Mouse (Mus musculus) forebrain, embryonic 14.5 days (tissue): ENCODE measurements around the gene Zfp36l1. TPM values are rescaled to one million over a fixed set of nuclear protein-coding genes. Genes with fewer than 3 reads are reported as not detected.

ENCODE experiments used
- ATAC-seq: fragments of 200-750 bp; cut with Nextera tagmentation; 2 replicates; pipeline ENCODE4 v1.8.0; 2017; ENCODE audit warnings: mild to moderate bottlenecking, moderate library complexity
- DNase-seq: peaks from one replicate; pipeline ENCODE4 v3.0.0-alpha.2; 2015; ENCODE audit warnings: low spot score
- H3K27ac ChIP-seq: fragments of 300-500 bp; sonication (generic); 2 replicates; pipeline ENCODE4 v1.5.1; 2014; ENCODE audit warnings: low read depth, mild to moderate bottlenecking, control low read depth, low read length, moderate library complexity
- H3K27me3 ChIP-seq: fragments of 300-500 bp; sonication (generic); replicated peaks from 2 replicates; pipeline ENCODE4 v1.6.1; 2014; ENCODE audit warnings: low read length, control low read depth, mixed read lengths; ENCODE audit not compliant: control insufficient read depth, insufficient read depth
- H3K36me3 ChIP-seq: fragments of 300-500 bp; sonication (generic); 2 replicates; pipeline ENCODE4 v1.6.1; 2014; ENCODE audit warnings: low read length, control low read depth; ENCODE audit not compliant: control insufficient read depth, insufficient read depth
- H3K4me1 ChIP-seq: fragments of 300-500 bp; sonication (generic); 2 replicates; pipeline ENCODE4 v1.6.1; 2014; ENCODE audit warnings: antibody characterized with exemption, low read length, control low read depth; ENCODE audit not compliant: control insufficient read depth, insufficient read depth
- H3K4me2 ChIP-seq: fragments of 300-500 bp; sonication (generic); 2 replicates; pipeline ENCODE4 v1.6.1; 2014; ENCODE audit warnings: mild to moderate bottlenecking, control low read depth, low read length
- H3K4me3 ChIP-seq: fragments of 300-500 bp; sonication (generic); 2 replicates; pipeline ENCODE4 v1.5.1; 2014; ENCODE audit warnings: low read depth, low read length, control low read depth
- H3K9ac ChIP-seq: fragments of 300-500 bp; sonication (generic); 2 replicates; pipeline ENCODE4 v1.6.1; 2014; ENCODE audit warnings: mild to moderate bottlenecking, low read length, control low read depth, moderate library complexity
- H3K9me3 ChIP-seq: fragments of 300-500 bp; sonication (generic); replicated peaks from 2 replicates; pipeline ENCODE4 v1.6.1; 2016; ENCODE audit warnings: low read length, control low read depth, mixed read lengths; ENCODE audit not compliant: control insufficient read depth
- WGBS: fragments of 180-500 bp; shearing (Covaris S2); extraction: QIAGEN DNeasy Blood & Tissue Kit; methylation state at CpG from one replicate; pipeline ENCODE4 v1.1.7; 2014; 5-methylcytosine and 5-hydroxymethylcytosine counted together
- polyA plus RNA-seq: library from polyadenylated mRNA; unstranded; fragments of >200 nt; fragmentation: Nextera tagmentation; extraction: Ambion mirVana; gene quantifications from 2 replicates; pipeline ENCODE4 v1.2.1, GENCODE M21; 2014

Zfp36l1 gene
- 39.7 and 45.5 TPM in 2 replicates for polyA plus RNA-seq

DNA sequence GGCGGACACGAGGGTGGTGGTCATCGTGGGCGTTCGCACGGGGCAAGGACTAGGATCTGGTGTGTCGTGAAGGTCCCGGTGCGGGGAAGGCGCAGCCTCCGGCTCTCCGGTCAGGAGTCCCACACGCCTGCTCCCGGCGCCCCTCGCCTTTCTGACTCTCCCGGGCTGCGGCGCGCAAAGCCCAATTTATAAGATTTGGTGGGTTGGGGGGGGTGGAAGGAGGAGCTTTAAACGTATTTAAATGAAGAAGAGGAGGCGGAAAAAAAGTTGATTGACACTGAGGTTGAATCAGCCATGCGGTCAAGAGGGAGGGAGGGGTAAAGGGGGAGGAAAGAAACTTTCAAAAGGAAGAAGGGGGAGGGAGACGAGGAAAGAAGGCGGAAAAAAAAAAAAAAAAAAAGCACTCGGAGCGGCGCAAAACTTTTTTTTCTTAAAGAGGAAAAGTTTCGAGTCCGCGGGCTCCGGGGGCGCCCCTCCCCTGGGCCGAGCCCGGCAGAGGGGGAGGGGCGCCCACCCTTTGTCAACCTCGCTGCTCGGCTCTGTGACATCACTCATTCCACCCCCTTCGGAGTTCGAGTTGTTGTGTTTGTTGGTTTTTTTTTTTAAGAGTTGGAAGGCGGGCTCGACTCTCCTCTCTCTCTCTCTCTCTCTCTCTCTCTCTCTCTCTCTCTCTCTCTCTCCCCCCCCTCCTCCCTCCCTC, at the start of gene Zfp36l1:
TSS of gene Zfp36l1 (minus strand) at position 162 of the 700 bp plus-strand sequence.
- ATAC-seq (peak; percentile 43), DNase-seq (peak; percentile 95)
- Histone ChIP-seq H3K4me1 (peaks cover 17% of the 10 kb centered on the region), H3K9ac (peak within 1 kb of the TSS; percentile 88), H3K4me3 (peak within 1 kb of the TSS; percentile 59), H3K4me2 (peak within 1 kb of the TSS; percentile 84), H3K36me3 (peaks cover 10% of the 10 kb centered on the region; the same call in 1 of the 2 replicates), H3K27ac (peak within 1 kb of the TSS; percentile 94), H3K9me3 (no peaks in the 10 kb centered on the region), H3K27me3 (peaks cover 5% of the 10 kb centered on the region; the same call in 1 of the 2 replicates)
- WGBS: under 1% methylated on average over 39 of the region's 42 CpGs

DNA sequence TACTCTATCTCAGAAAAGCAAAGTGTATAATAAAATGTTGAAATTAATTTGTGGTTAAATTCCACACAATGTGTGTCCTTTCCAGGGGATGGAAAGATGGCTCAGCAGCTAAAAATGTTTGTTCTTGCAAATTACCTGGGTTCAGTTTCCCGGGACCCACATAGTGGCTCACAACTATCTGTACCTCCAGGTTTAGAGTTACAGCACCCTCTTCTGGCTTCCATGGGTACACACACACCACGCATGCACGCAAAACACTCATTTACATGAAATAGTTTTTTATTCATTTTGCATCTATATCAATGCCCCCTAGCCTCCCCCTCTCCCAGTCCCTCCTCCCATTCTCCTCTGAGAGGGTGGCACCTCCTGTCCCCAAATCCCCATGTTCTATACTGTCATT, 49.6 kb upstream of the Zfp36l1 start:
- Histone ChIP-seq H3K36me3 (no peaks in the 10 kb centered on the region), H3K27ac (no peak overlapping the region), H3K9ac (no peak overlapping the region), H3K27me3 (no peaks in the 10 kb centered on the region), H3K9me3 (no peaks in the 10 kb centered on the region), H3K4me2 (no peak overlapping the region), H3K4me3 (no peak overlapping the region), H3K4me1 (no peaks in the 10 kb centered on the region)
- no peak for DNase-seq
- 78% methylated on average over 3 of the region's 3 CpGs for WGBS
- no peak for ATAC-seq

DNA sequence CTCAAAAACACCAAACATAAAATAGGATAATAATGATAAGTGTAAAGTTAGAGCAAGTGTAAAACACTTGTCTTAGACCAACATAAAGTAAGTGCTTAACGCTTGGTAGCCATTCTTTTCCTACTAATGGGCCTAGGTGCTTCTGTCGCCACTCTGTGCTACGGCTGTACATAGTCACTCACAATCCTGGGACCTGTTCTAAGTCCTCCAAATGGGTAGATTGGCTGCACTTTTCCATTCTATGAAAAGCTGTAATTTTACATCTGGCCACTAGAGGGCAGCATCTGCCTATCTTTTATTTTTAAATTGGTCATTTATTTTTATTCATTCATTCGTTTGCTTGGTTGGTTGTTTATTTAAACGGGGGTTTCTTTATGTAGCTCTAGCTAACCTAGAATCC, 44.9 kb upstream of the Zfp36l1 start:
- ATAC-seq (0 out of 2 replicates have a peak, but pooled peaks have one; percentile 55), DNase-seq (peak; percentile 64)
- WGBS: 6% methylated on average over 5 of the region's 5 CpGs
- H3K4me3 ChIP-seq: no peak overlapping the region
- H3K27me3 ChIP-seq: no peaks in the 10 kb centered on the region
- no peak overlapping the region for H3K9ac ChIP-seq
- no peak overlapping the region for H3K27ac ChIP-seq
- H3K4me2 ChIP-seq: no peak overlapping the region
- H3K9me3 ChIP-seq: no peaks in the 10 kb centered on the region
- no peaks in the 10 kb centered on the region for H3K4me1 ChIP-seq
- H3K36me3 ChIP-seq: no peaks in the 10 kb centered on the region

DNA sequence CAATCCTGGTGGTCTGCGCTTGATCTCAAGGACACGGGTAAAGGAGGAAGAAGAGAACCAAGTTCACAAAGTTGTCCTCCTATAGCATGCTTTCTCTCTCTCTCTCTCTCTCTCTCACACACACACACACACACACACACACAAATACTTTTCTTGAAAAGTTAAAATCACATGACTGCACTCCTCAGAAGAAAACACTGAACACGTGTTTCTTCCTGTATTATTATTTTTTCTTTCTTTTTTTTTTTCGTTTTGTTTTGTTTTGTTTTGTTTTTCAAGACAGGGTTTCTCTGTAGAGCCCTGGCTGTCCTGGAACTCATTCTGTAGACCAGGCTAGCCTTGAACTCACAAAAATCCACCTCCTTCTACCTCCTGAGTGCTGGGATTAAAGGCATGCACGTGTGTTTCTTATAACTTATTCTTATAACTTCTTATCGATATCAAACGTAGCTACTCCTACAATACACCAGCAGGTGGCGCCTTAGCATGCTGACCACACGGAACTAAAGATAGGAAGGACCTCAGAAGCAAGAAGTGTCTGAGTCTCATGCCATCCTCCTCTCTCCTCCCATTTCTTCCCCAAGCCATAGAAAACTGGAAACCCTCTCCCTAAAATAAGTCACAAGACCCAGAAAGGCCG, 41.0 kb upstream of the Zfp36l1 start:
- H3K9ac ChIP-seq: no peak overlapping the region
- DNase-seq: peak; percentile 71
- H3K4me3 ChIP-seq: no peak overlapping the region
- H3K4me1 ChIP-seq: no peaks in the 10 kb centered on the region
- ATAC-seq: no peak
- 0 out of 2 replicates have a peak, but pooled peaks cover 4% of the 10 kb centered on the region for H3K9me3 ChIP-seq
- H3K27ac ChIP-seq: no peak overlapping the region
- H3K27me3 ChIP-seq: no peaks in the 10 kb centered on the region
- 42% methylated on average over 10 of the region's 10 CpGs for WGBS
- H3K36me3 ChIP-seq: no peaks in the 10 kb centered on the region
- no peak overlapping the region for H3K4me2 ChIP-seq

DNA sequence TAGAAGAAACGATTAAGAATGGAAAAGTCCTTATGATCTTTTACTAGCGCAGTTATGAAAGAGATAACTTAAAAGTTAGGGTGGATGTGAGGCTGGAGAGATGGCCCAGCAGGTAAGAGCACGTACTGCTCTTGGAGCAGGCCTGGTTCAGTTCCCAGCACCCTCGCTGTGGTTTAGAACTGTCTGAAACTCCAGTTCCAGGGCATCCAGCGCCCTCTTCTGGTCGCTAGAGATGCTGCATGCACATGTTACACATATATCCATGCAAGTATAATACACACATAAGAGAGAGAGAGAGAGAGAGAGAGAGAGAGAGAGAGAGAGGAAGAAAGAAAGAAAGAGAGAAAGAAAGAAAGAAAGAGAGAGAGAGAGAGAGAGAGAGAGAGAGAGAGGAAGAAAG, 40.3 kb upstream of the Zfp36l1 start:
- DNase-seq (no peak), ATAC-seq (no peak)
- Histone ChIP-seq H3K4me1 (no peaks in the 10 kb centered on the region), H3K9ac (no peak overlapping the region), H3K27me3 (no peaks in the 10 kb centered on the region), H3K36me3 (no peaks in the 10 kb centered on the region), H3K4me3 (no peak overlapping the region), H3K27ac (no peak overlapping the region), H3K4me2 (no peak overlapping the region), H3K9me3 (0 out of 2 replicates have a peak, but pooled peaks cover 4% of the 10 kb centered on the region)
- WGBS: 82% methylated on average over 6 of the region's 6 CpGs

DNA sequence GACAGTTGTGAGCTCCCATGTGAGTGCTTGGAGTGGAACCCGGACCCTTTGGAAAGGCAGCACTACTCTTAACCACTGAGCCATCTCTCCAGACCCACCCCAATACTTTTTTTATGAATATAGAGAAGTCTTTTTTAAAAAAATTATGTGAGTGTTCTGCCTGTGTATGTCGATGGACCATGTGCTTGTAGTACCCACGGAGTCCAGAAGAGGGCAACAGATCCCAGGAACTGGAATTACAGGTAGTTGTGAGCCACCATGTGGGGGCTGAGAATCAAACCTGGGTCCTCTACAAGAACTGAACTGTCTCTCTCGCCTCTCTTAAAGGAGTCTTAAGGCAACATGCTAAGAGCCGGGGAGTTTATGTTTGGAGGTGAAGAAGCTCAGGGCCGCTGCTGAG, 39.0 kb upstream of the Zfp36l1 start:
- no peak for DNase-seq
- Histone ChIP-seq H3K4me1 (no peaks in the 10 kb centered on the region), H3K4me3 (no peak overlapping the region), H3K4me2 (no peak overlapping the region), H3K9ac (no peak overlapping the region), H3K9me3 (0 out of 2 replicates have a peak, but pooled peaks cover 4% of the 10 kb centered on the region), H3K27ac (no peak overlapping the region), H3K27me3 (no peaks in the 10 kb centered on the region), H3K36me3 (no peaks in the 10 kb centered on the region)
- no peak for ATAC-seq
- 93% methylated on average over 6 of the region's 6 CpGs for WGBS

DNA sequence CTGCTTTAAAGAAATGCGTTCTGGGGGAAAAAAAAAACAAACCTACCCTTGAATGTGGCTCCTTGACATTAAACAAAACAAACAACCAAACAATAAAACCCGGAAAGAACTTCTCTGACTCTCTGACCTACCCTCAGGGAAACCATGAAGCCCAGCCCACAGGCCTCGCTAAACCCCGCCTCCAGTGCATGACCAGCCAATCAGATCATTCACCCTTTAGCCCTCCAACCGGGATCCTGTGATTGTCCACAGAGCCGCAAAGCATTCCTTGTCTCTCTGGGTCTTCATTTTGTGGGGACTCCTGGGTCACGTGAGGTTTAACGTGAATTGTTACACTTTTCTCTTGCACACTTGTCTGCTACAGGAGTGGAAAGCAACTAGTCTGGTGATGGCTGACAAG, 37.8 kb upstream of the Zfp36l1 start:
- Histone ChIP-seq H3K27me3 (no peaks in the 10 kb centered on the region), H3K4me1 (no peaks in the 10 kb centered on the region), H3K9me3 (0 out of 2 replicates have a peak, but pooled peaks cover 4% of the 10 kb centered on the region), H3K4me3 (no peak overlapping the region), H3K4me2 (no peak overlapping the region), H3K9ac (no peak overlapping the region), H3K36me3 (no peaks in the 10 kb centered on the region), H3K27ac (no peak overlapping the region)
- no peak for DNase-seq
- WGBS: 30% methylated on average over 8 of the region's 8 CpGs
- no peak for ATAC-seq

DNA sequence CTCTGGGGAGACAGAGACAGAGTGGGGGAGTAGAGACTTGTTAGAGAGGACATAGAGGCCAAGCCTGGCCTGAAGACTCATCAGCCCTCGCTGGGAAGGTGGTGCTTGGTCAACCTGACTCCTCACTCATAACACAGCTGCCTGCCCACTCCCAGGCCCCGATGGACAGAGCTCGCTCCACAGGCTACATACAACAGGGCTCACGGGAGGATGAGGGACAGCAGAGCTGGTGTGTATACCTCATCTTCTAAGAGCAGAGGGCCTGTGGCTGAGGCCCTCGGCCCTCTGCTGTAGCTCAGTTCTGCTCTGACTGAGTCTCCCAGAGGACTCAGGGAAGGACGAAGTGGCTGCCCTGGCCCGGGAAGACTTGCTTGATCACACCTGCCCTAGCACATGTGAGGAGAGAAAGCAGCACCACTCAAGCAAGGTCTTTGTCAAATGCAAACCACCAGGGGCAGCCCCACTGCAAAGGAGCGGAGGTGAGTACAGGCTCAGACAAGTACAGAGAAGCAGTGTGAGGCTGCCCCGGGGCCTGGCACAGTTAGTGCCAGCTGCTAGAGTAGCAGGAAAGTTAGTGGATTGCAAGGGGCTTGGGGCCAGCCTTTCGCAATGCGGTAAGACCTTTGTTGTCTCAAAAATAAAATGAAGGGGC, 34.9 kb upstream of the Zfp36l1 start:
- no peak overlapping the region for H3K4me2 ChIP-seq
- H3K27me3 ChIP-seq: no peaks in the 10 kb centered on the region
- WGBS: 87% methylated on average over 11 of the region's 11 CpGs
- no peaks in the 10 kb centered on the region for H3K36me3 ChIP-seq
- 0 out of 2 replicates have a peak, but pooled peaks cover 4% of the 10 kb centered on the region for H3K9me3 ChIP-seq
- no peaks in the 10 kb centered on the region for H3K4me1 ChIP-seq
- DNase-seq: no peak
- no peak overlapping the region for H3K4me3 ChIP-seq
- ATAC-seq: no peak
- no peak overlapping the region for H3K9ac ChIP-seq
- H3K27ac ChIP-seq: no peak overlapping the region
